Mouse (Mus musculus): ENCODE measurements around the gene Snf8. TPM values are rescaled to one million over a fixed set of nuclear protein-coding genes. Genes with fewer than 3 reads are reported as not detected.

Snf8 gene
- polyA plus RNA-seq, 1 experiment from 2014 or later, result 102 TPM

DNA sequence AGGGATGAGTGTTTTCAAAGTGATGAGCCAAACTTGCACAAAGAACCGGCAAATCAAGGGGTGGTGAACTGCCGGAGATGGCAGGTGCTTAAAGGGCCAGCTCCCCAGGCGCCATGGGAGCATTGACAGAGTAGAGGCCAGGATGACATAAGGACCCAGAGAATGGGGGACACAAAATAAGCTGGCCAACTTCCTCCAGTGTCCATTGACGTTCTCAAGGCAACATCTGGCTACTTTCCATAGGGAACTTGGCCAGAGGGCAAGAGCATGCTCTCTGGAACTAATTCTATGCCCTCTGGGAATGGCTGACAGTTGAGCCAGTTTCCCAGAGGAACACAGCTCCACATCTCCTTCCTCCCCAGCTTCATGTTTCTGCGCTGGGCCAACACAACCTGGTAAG lies 33.5 kb downstream of the Snf8 start:
- DNase-seq (ENCODE audit: low spot score), result no peak
- Histone ChIP-seq H3K4me3 (no peak overlapping the region), H3K4me1 (peaks cover 30% of the 10 kb centered on the region), H3K27ac (no peak overlapping the region), H3K9me3 (no peaks in the 10 kb centered on the region), H3K36me3 (peaks cover 32% of the 10 kb centered on the region), H3K27me3 (ENCODE audit: insufficient read depth, poor library complexity, severe bottlenecking) (no peaks in the 10 kb centered on the region)
- 79% methylated on average over 5 of the region's 5 CpGs for WGBS

GRCm38 (mm10) chr11:96070353-96070752 lies 35.7 kb downstream of the Snf8 start:
- H3K27ac ChIP-seq, result no peak overlapping the region
- H3K4me1 ChIP-seq, result peaks cover 29% of the 10 kb centered on the region
- WGBS, result 88% methylated on average over 7 of the region's 7 CpGs
- no peaks in the 10 kb centered on the region for H3K9me3 ChIP-seq
- DNase-seq (ENCODE audit: low spot score), result no peak
- H3K4me3 ChIP-seq, result no peak overlapping the region
- no peaks in the 10 kb centered on the region for H3K27me3 ChIP-seq (ENCODE audit: insufficient read depth, poor library complexity, severe bottlenecking)
- H3K36me3 ChIP-seq, result peaks cover 39% of the 10 kb centered on the region

DNA sequence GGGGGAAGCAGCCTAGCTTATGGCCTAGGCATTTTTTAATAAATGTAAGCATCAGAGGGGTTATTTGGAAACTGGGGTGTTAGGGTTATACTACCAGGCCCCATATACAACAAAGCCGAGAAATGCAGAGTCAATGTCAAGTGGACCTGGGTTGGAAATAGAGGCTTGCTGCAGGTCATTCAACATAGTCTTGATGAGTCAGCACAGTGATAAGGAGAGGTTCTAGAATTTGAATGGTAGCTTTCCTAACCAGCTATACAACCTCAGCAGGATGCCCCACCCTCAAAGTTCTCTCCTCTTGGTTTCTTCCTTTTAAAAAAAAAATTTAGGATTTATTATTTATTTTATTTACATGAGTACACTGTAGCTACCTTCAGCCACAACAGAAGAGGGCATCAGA lies 36.3 kb downstream of the Snf8 start:
- 75% methylated on average over 1 of the region's 1 CpGs for WGBS
- H3K36me3 ChIP-seq, result peaks cover 39% of the 10 kb centered on the region
- peaks cover 24% of the 10 kb centered on the region for H3K4me1 ChIP-seq
- H3K27me3 ChIP-seq (ENCODE audit: insufficient read depth, poor library complexity, severe bottlenecking), result no peaks in the 10 kb centered on the region
- no peak overlapping the region for H3K4me3 ChIP-seq
- no peak overlapping the region for H3K27ac ChIP-seq
- no peaks in the 10 kb centered on the region for H3K9me3 ChIP-seq
- DNase-seq (ENCODE audit: low spot score), result no peak

GRCm38 (mm10) chr11:96073295-96073993 lies 38.8 kb downstream of the Snf8 start:
- H3K27ac ChIP-seq, result 0 out of 2 replicates have a peak overlapping the region, but pooled peaks have one; percentile 94

GRCm38 (mm10) chr11:96074351-96075176 lies 39.9 kb downstream of the Snf8 start:
- Histone ChIP-seq H3K9me3 (no peaks in the 10 kb centered on the region), H3K27ac (peak overlapping the region; percentile 94), H3K4me1 (peaks cover 28% of the 10 kb centered on the region), H3K36me3 (peaks cover 36% of the 10 kb centered on the region), H3K4me3 (peak overlapping the region; percentile 84), H3K27me3 (ENCODE audit: insufficient read depth, poor library complexity, severe bottlenecking) (no peaks in the 10 kb centered on the region)
- WGBS, result 19% methylated on average over 17 of the region's 17 CpGs
- DNase-seq (ENCODE audit: low spot score), result no peak

More at GRCm38 (mm10) chr11:96073295-96073993, 38.8 kb downstream of the Snf8 start:
- H3K4me1 ChIP-seq, result peaks cover 28% of the 10 kb centered on the region
- DNase-seq (ENCODE audit: low spot score), result no peak
- peak overlapping the region; percentile 84 for H3K4me3 ChIP-seq
- WGBS, result 74% methylated on average over 9 of the region's 9 CpGs
- H3K36me3 ChIP-seq, result peaks cover 39% of the 10 kb centered on the region
- H3K27me3 ChIP-seq (ENCODE audit: insufficient read depth, poor library complexity, severe bottlenecking), result no peaks in the 10 kb centered on the region
- no peaks in the 10 kb centered on the region for H3K9me3 ChIP-seq

GRCm38 (mm10) chr11:96075177-96075508 lies 40.5 kb downstream of the Snf8 start:
- WGBS, result under 1% methylated on average over 15 of the region's 15 CpGs
- no peak for DNase-seq (ENCODE audit: low spot score)

DNA sequence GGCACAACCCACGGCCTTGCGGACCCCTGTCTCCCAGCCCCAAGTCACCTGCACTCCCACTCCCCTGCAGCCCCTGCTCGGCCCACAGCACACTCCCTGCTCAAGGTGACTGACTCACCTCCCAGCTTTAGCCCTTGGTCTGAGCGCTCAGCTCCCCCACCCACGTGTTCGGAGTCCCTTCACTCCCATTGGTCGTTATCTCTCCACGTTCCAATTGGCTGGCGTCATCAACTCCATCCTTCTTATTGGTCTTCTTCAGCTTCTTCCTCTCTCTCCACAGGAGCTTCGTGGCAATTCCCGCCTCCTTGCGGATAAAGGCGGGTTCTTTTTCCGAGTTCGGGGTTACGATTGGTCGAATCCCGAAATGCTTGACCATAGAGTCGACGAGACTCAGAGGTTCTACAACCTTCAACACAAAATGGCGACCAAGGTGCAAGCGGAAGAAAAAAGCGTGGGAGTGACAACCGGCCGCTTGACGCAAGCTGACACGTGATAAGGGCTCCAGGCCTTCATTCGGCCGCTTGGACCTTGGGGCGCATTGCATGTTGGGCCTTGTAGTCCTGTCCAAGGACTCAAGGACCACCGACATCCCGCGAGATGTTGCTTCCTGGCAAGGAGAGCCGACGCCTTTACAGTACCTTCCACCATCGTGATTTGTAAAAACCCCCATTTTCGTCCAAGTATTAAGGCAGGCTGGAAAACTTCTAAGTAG lies 41.0 kb downstream of the Snf8 start, which contains the start of gene Atp5g1:
TSS of gene Atp5g1 (minus strand) at position 162 of the 712 bp plus-strand sequence.
- peaks cover 28% of the 10 kb centered on the region for H3K4me1 ChIP-seq
- DNase-seq (ENCODE audit: low spot score), result peak; percentile 100
- no peaks in the 10 kb centered on the region for H3K9me3 ChIP-seq
- WGBS, result under 1% methylated on average over 37 of the region's 37 CpGs
- peaks cover 25% of the 10 kb centered on the region for H3K36me3 ChIP-seq
- no peaks in the 10 kb centered on the region for H3K27me3 ChIP-seq (ENCODE audit: insufficient read depth, poor library complexity, severe bottlenecking)
- peak within 1 kb of the TSS; percentile 84 for H3K4me3 ChIP-seq
- H3K27ac ChIP-seq, result peak within 1 kb of the TSS; percentile 94

More at GRCm38 (mm10) chr11:96075177-96075508, 40.5 kb downstream of the Snf8 start:
- H3K4me3 ChIP-seq, result peak overlapping the region; percentile 84
- H3K27me3 ChIP-seq (ENCODE audit: insufficient read depth, poor library complexity, severe bottlenecking), result no peaks in the 10 kb centered on the region
- peaks cover 30% of the 10 kb centered on the region for H3K36me3 ChIP-seq
- peak overlapping the region; percentile 94 for H3K27ac ChIP-seq
- peaks cover 28% of the 10 kb centered on the region for H3K4me1 ChIP-seq
- no peaks in the 10 kb centered on the region for H3K9me3 ChIP-seq

GRCm38 (mm10) chr11:96076221-96077105 lies 41.8 kb downstream of the Snf8 start:
- no peaks in the 10 kb centered on the region for H3K27me3 ChIP-seq (ENCODE audit: insufficient read depth, poor library complexity, severe bottlenecking)
- H3K27ac ChIP-seq, result peak overlapping the region; percentile 86
- no peaks in the 10 kb centered on the region for H3K9me3 ChIP-seq
- DNase-seq (ENCODE audit: low spot score), result no peak
- peaks cover 26% of the 10 kb centered on the region for H3K4me1 ChIP-seq
- H3K36me3 ChIP-seq, result peaks cover 17% of the 10 kb centered on the region
- peak overlapping the region; percentile 84 for H3K4me3 ChIP-seq
- 63% methylated on average over 13 of the region's 13 CpGs for WGBS

DNA sequence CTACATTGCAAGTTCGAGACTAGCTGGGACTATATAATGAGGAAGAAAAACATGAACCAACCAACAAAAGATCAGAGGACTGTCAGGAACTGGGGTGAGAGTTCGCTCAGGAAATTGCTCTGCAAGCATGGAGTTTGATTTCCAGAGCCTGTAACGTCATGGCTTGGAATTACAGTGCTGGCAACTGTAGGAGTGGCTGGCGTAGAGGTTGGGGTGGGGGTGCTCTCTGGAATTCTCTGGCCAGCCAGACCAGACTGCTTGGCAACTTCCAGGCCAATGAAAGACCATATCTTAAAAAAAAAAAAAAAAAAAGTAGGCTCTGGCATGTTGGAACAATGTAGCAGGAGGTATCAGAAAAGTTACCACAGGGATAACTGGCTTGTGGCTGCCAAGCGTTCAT lies 46.1 kb downstream of the Snf8 start:
- Histone ChIP-seq H3K4me1 (0 out of 2 replicates have a peak, but pooled peaks cover 4% of the 10 kb centered on the region), H3K36me3 (no peaks in the 10 kb centered on the region), H3K27me3 (ENCODE audit: insufficient read depth, poor library complexity, severe bottlenecking) (no peaks in the 10 kb centered on the region), H3K9me3 (no peaks in the 10 kb centered on the region), H3K4me3 (no peak overlapping the region), H3K27ac (no peak overlapping the region)
- no peak for DNase-seq (ENCODE audit: low spot score)
- 79% methylated on average over 5 of the region's 5 CpGs for WGBS

- no peaks in the 10 kb centered on the region for H3K36me3 ChIP-seq
- H3K4me1 ChIP-seq, result no peaks in the 10 kb centered on the region
- H3K9me3 ChIP-seq, result no peaks in the 10 kb centered on the region
- no peak overlapping the region for H3K4me3 ChIP-seq
- no peak for DNase-seq (ENCODE audit: low spot score)
- no peaks in the 10 kb centered on the region for H3K27me3 ChIP-seq (ENCODE audit: insufficient read depth, poor library complexity, severe bottlenecking)
- no peak overlapping the region for H3K27ac ChIP-seq
- WGBS, result 78% methylated on average over 3 of the region's 3 CpGs
Observed at GRCm38 (mm10) chr11:96082682-96083081, 48.0 kb downstream of the Snf8 start.

DNA sequence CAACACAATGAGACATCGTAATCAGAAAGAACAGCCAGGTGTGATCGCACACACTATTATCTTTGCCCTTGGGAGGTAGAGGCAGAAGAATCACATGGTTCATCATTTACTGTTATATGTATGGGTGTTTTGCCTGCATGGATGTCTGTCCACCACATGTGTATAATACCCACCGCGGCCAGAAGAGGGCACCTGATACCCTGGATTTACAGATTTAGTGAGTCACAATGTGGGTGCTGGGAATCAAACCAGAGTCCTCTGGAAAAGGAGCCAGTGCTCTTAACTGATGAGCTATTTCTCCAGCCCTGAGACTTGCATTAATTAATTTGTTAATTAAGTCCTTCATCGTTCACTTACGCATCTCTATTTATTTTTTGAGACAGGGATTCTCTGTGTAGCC lies 53.3 kb downstream of the Snf8 start:
- H3K9me3 ChIP-seq, result no peaks in the 10 kb centered on the region
- no peaks in the 10 kb centered on the region for H3K36me3 ChIP-seq
- no peak overlapping the region for H3K27ac ChIP-seq
- no peak overlapping the region for H3K4me3 ChIP-seq
- WGBS, result 85% methylated on average over 6 of the region's 6 CpGs
- H3K27me3 ChIP-seq (ENCODE audit: insufficient read depth, poor library complexity, severe bottlenecking), result no peaks in the 10 kb centered on the region
- no peaks in the 10 kb centered on the region for H3K4me1 ChIP-seq
- DNase-seq (ENCODE audit: low spot score), result no peak

- H3K27me3 ChIP-seq (ENCODE audit: insufficient read depth, poor library complexity, severe bottlenecking), result no peaks in the 10 kb centered on the region
- no peaks in the 10 kb centered on the region for H3K9me3 ChIP-seq
- H3K4me3 ChIP-seq, result no peak overlapping the region
- no peaks in the 10 kb centered on the region for H3K4me1 ChIP-seq
- H3K27ac ChIP-seq, result no peak overlapping the region
- 47% methylated on average over 2 of the region's 2 CpGs for WGBS
- DNase-seq (ENCODE audit: low spot score), result no peak
- no peaks in the 10 kb centered on the region for H3K36me3 ChIP-seq
Observed at GRCm38 (mm10) chr11:96091073-96091472, 56.4 kb downstream of the Snf8 start.

Measured in heart, embryonic 10.5 days (tissue).